8 mouse cellular contexts compared by ENCODE assay signal in genomic region chr4:129500607-129501566, GRCm38 (mm10). TPM values are rescaled to one million over a fixed set of nuclear protein-coding genes. Genes with fewer than 3 reads are reported as not detected.
DNase-seq lines count a peak whose midpoint lies in the region; ATAC-seq and TF ChIP-seq lines count a peak whose summit lies in the region.

No protein-coding gene starts in this region.

- H3K4me1 ChIP-seq in E14TG2a.4 (replicated peaks; ENCODE audit: low read depth, low read length), result peaks cover 83% of the 10 kb centered on the region
- peaks cover 9% of the 10 kb centered on the region; the same call in 1 of the 2 replicates for H3K4me1 ChIP-seq in forebrain, embryonic 11.5 days (replicated peaks; ENCODE audit: control insufficient read depth, insufficient read depth, low read length)
- H3K4me1 ChIP-seq in heart, postnatal 0 days (ENCODE audit: control insufficient read depth, insufficient read depth), result peaks cover 37% of the 10 kb centered on the region
- H3K4me1 ChIP-seq in lung, embryonic 15.5 days, result peaks cover 42% of the 10 kb centered on the region

- peak; percentile 27; the same call in 1 of the 2 replicates for TF ChIP-seq EP300 in heart, postnatal 0 days (IDR thresholded peaks at IDR 0.05; ENCODE audit: low read depth)

- H3K27me3 ChIP-seq in E14TG2a.4 (ENCODE audit: insufficient read depth, low read length), result no peaks in the 10 kb centered on the region
- H3K27me3 ChIP-seq in forebrain, embryonic 11.5 days (ENCODE audit: control insufficient read depth, insufficient read depth, low read length), result no peaks in the 10 kb centered on the region
- no peaks in the 10 kb centered on the region for H3K27me3 ChIP-seq in heart, postnatal 0 days (ENCODE audit: control insufficient read depth, insufficient read depth, low read length)
- no peaks in the 10 kb centered on the region for H3K27me3 ChIP-seq in lung, embryonic 15.5 days

- no peak for TF ChIP-seq CTCF in E14TG2a.4 (conservative IDR thresholded peaks at IDR 0.05; ENCODE audit: low read length)
- no peak for TF ChIP-seq CTCF in heart, postnatal 0 days (IDR thresholded peaks at IDR 0.05; ENCODE audit: low read depth)

- peak; percentile 94 for ATAC-seq in forebrain, embryonic 11.5 days (replicated peaks; ENCODE audit: low FRiP score)
- ATAC-seq in heart, postnatal 0 days (ENCODE audit: insufficient read depth, low read depth), result peak; percentile 88
- peak; percentile 90 for ATAC-seq in lung, embryonic 15.5 days (ENCODE audit: borderline replicate concordance, extremely low read depth, low FRiP score, low TSS enrichment)
- ATAC-seq in neutrophil, adult 5-6 weeks (ENCODE audit: extremely low read depth, insufficient number of reproducible peaks, low FRiP score, poor library complexity, severe bottlenecking), result peak; percentile 72

- peak overlapping the region; percentile 81 for H3K4me3 ChIP-seq in E14TG2a.4 (replicated peaks; ENCODE audit: low read length)
- H3K4me3 ChIP-seq in forebrain, embryonic 11.5 days (ENCODE audit: low read depth, low read length), result peak overlapping the region; percentile 39
- H3K4me3 ChIP-seq in heart, postnatal 0 days (ENCODE audit: low read depth, low read length), result peak overlapping the region; percentile 60
- peak overlapping the region; percentile 63 for H3K4me3 ChIP-seq in lung, embryonic 15.5 days

- peak; percentile 39 for DNase-seq in c-Kit-positive CD71-positive TER-119-positive erythroid progenitor cells, embryonic 14.5 days (ENCODE audit: low spot score)
- peak; percentile 98 for DNase-seq in forebrain, embryonic 11.5 days (ENCODE audit: low spot score)
- peak; percentile 90 for DNase-seq in heart, postnatal 0 days (ENCODE audit: low spot score)
- peak; percentile 91 to 94 for DNase-seq in kidney, postnatal 36 days
- DNase-seq in thymus, postnatal 0 days (ENCODE audit: low spot score), result peak; percentile 59

- H3K27ac ChIP-seq in forebrain, embryonic 11.5 days (ENCODE audit: low read depth, low read length), result peak overlapping the region; percentile 60
- peak overlapping the region; percentile 88 for H3K27ac ChIP-seq in heart, postnatal 0 days (ENCODE audit: low read depth)
- H3K27ac ChIP-seq in lung, embryonic 15.5 days, result peak overlapping the region; percentile 94

- H3K9me3 ChIP-seq in E14TG2a.4 (ENCODE audit: low read length), result no peaks in the 10 kb centered on the region
- no peaks in the 10 kb centered on the region for H3K9me3 ChIP-seq in forebrain, embryonic 11.5 days (ENCODE audit: control insufficient read depth, low read length)
- no peaks in the 10 kb centered on the region for H3K9me3 ChIP-seq in heart, postnatal 0 days (replicated peaks; ENCODE audit: control insufficient read depth, low read length)
- no peaks in the 10 kb centered on the region for H3K9me3 ChIP-seq in lung, embryonic 15.5 days

- WGBS in forebrain, embryonic 11.5 days, result 3% methylated on average over 40 of the region's 49 CpGs
- WGBS in heart, postnatal 0 days, result 2% methylated on average over 47 of the region's 49 CpGs
- WGBS in lung, embryonic 15.5 days, result 1% methylated on average over 49 of the region's 49 CpGs

- H3K4me2 ChIP-seq in forebrain, embryonic 11.5 days (ENCODE audit: low read depth, low read length, severe bottlenecking), result peak overlapping the region; percentile 78
- H3K4me2 ChIP-seq in heart, postnatal 0 days (ENCODE audit: low read depth, low read length), result peak overlapping the region; percentile 82
- peak overlapping the region; percentile 78 for H3K4me2 ChIP-seq in lung, embryonic 15.5 days

- H3K36me3 ChIP-seq in E14TG2a.4 (ENCODE audit: insufficient read depth, low read length), result no peaks in the 10 kb centered on the region
- no peaks in the 10 kb centered on the region for H3K36me3 ChIP-seq in forebrain, embryonic 11.5 days (ENCODE audit: control insufficient read depth, insufficient read depth, low read length)
- H3K36me3 ChIP-seq in heart, postnatal 0 days (replicated peaks; ENCODE audit: control insufficient read depth, insufficient read depth, low read length), result no peaks in the 10 kb centered on the region
- no peaks in the 10 kb centered on the region for H3K36me3 ChIP-seq in lung, embryonic 15.5 days

- peak overlapping the region; percentile 70 for H3K9ac ChIP-seq in forebrain, embryonic 11.5 days (ENCODE audit: low read length)
- H3K9ac ChIP-seq in heart, postnatal 0 days (replicated peaks; ENCODE audit: low read depth, low read length), result peak overlapping the region; percentile 53
- H3K9ac ChIP-seq in lung, embryonic 15.5 days, result peak overlapping the region; percentile 63

RNA-seq across cellular contexts. Expression of gene Fam229a, which starts 9.9 kb away (rescaled TPM):
- polyA plus RNA-seq in forebrain, embryonic 11.5 days (2014; fragmentation: Nextera tagmentation; extraction: Ambion mirVana), result not detected in 2 replicates
- not detected in 2 replicates for total RNA-seq in heart, postnatal 0 days (2014; rRNA removed; ENCODE audit: low replicate concordance)
- polyA plus RNA-seq in heart, postnatal 0 days (2015; fragmentation: Nextera tagmentation; extraction: Ambion mirVana), result 0.22 and 0.52 TPM in 2 replicates
- polyA plus RNA-seq in lung, embryonic 15.5 days (2015; fragmentation: Nextera tagmentation; extraction: Ambion mirVana), result not detected in 2 replicates
- not detected in 2 replicates for total RNA-seq in neutrophil, adult 5-6 weeks (2017)
- 0.62 TPM in 1 of 2 replicates, not detected in the other for polyA plus RNA-seq in thymus, postnatal 0 days (2015; fragmentation: Nextera tagmentation; extraction: Ambion mirVana)

RNA-seq across cellular contexts. Expression of gene Tssk3, which starts 10.1 kb away (rescaled TPM):
- polyA plus RNA-seq in forebrain, embryonic 11.5 days (2014; fragmentation: Nextera tagmentation; extraction: Ambion mirVana), result not detected in 2 replicates
- total RNA-seq in heart, postnatal 0 days (2014; rRNA removed; ENCODE audit: low replicate concordance), result not detected in 2 replicates
- not detected in 2 replicates for polyA plus RNA-seq in heart, postnatal 0 days (2015; fragmentation: Nextera tagmentation; extraction: Ambion mirVana)
- not detected in 2 replicates for polyA plus RNA-seq in lung, embryonic 15.5 days (2015; fragmentation: Nextera tagmentation; extraction: Ambion mirVana)
- not detected in 2 replicates for total RNA-seq in neutrophil, adult 5-6 weeks (2017)
- 0.09 TPM in 1 of 2 replicates, not detected in the other for polyA plus RNA-seq in thymus, postnatal 0 days (2015; fragmentation: Nextera tagmentation; extraction: Ambion mirVana)

RNA-seq across cellular contexts. Expression of gene Marcksl1, which starts 12.5 kb away (rescaled TPM):
- polyA plus RNA-seq in forebrain, embryonic 11.5 days (2014; fragmentation: Nextera tagmentation; extraction: Ambion mirVana), result 1,728 and 1,922 TPM in 2 replicates
- 183 and 192 TPM in 2 replicates for total RNA-seq in heart, postnatal 0 days (2014; rRNA removed; ENCODE audit: low replicate concordance)
- 135 and 138 TPM in 2 replicates for polyA plus RNA-seq in heart, postnatal 0 days (2015; fragmentation: Nextera tagmentation; extraction: Ambion mirVana)
- 748 and 767 TPM in 2 replicates for polyA plus RNA-seq in lung, embryonic 15.5 days (2015; fragmentation: Nextera tagmentation; extraction: Ambion mirVana)
- 97.5 and 100 TPM in 2 replicates for total RNA-seq in neutrophil, adult 5-6 weeks (2017)
- 382 and 399 TPM in 2 replicates for polyA plus RNA-seq in thymus, postnatal 0 days (2015; fragmentation: Nextera tagmentation; extraction: Ambion mirVana)

RNA-seq across cellular contexts. Expression of gene Bsdc1, which starts 39.5 kb away (rescaled TPM):
- 24.9 and 25.3 TPM in 2 replicates for polyA plus RNA-seq in forebrain, embryonic 11.5 days (2014; fragmentation: Nextera tagmentation; extraction: Ambion mirVana)
- total RNA-seq in heart, postnatal 0 days (2014; rRNA removed; ENCODE audit: low replicate concordance), result 46.3 and 58.4 TPM in 2 replicates
- 18.7 and 20.1 TPM in 2 replicates for polyA plus RNA-seq in heart, postnatal 0 days (2015; fragmentation: Nextera tagmentation; extraction: Ambion mirVana)
- polyA plus RNA-seq in lung, embryonic 15.5 days (2015; fragmentation: Nextera tagmentation; extraction: Ambion mirVana), result 23.1 and 24.2 TPM in 2 replicates
- total RNA-seq in neutrophil, adult 5-6 weeks (2017), result 94.7 and 122 TPM in 2 replicates
- 18.4 and 19.1 TPM in 2 replicates for polyA plus RNA-seq in thymus, postnatal 0 days (2015; fragmentation: Nextera tagmentation; extraction: Ambion mirVana)

RNA-seq across cellular contexts. Expression of gene Hdac1, which starts 41.6 kb away (rescaled TPM):
- 262 and 282 TPM in 2 replicates for polyA plus RNA-seq in forebrain, embryonic 11.5 days (2014; fragmentation: Nextera tagmentation; extraction: Ambion mirVana)
- total RNA-seq in heart, postnatal 0 days (2014; rRNA removed; ENCODE audit: low replicate concordance), result 25.8 and 34.5 TPM in 2 replicates
- polyA plus RNA-seq in heart, postnatal 0 days (2015; fragmentation: Nextera tagmentation; extraction: Ambion mirVana), result 73.6 and 77.9 TPM in 2 replicates
- 251 and 260 TPM in 2 replicates for polyA plus RNA-seq in lung, embryonic 15.5 days (2015; fragmentation: Nextera tagmentation; extraction: Ambion mirVana)
- total RNA-seq in neutrophil, adult 5-6 weeks (2017), result 81.6 and 87.7 TPM in 2 replicates
- polyA plus RNA-seq in thymus, postnatal 0 days (2015; fragmentation: Nextera tagmentation; extraction: Ambion mirVana), result 310 and 317 TPM in 2 replicates

Comparison
In these comparisons a context has a peak if more than half of its experiments do, and no peak if none do; other contexts are left out.
1. Peak in every context shown above with its lines: DNase-seq, ATAC-seq, H3K4me3 ChIP-seq and H3K27ac ChIP-seq.
2. DNase-seq: peak in every context shown above with its lines; median percentile 98 in forebrain, embryonic 11.5 days; 92 in kidney, postnatal 36 days; 90 in heart, postnatal 0 days; 59 in thymus, postnatal 0 days; 39 in c-Kit-positive CD71-positive TER-119-positive erythroid progenitor cells, embryonic 14.5 days.